Mouse (Mus musculus) heart, postnatal 36 days (tissue): Measurements from ENCODE around the gene Agrp. TPM values are rescaled to one million over a fixed set of nuclear protein-coding genes. Genes with fewer than 3 reads are reported as not detected.

Experiments
- DNase-seq, 2 experiments: peaks; one replicate each; pipeline ENCODE4 v3.0.0; 2021 to 2022
- intact Hi-C: fragments of 180-260 bp; cut with DNase I; formaldehyde crosslinking; loops from one replicate; pipeline ENCODE4 v1.15.1; 2025
- microRNA-seq, 2 experiments: library from miRNA; unstranded; fragments of <30 nt; microRNA quantifications; one replicate each; pipeline ENCODE4 v1.2.0; 2021; ENCODE audit warnings: borderline number of aligned reads in 2 of 2
- total RNA-seq, 2 experiments: library from RNA; stranded (reverse); gene quantifications; 2 replicates each; pipeline ENCODE4 v1.2.3; 2021

Agrp gene
- total RNA-seq, 2 experiments from 2014 or later: not detected

GRCm38 (mm10) chr8:105533439-105533838, 103.8 kb downstream of the Agrp start:
- intact Hi-C loops: no loop called here
- DNase-seq: no peak

DNA sequence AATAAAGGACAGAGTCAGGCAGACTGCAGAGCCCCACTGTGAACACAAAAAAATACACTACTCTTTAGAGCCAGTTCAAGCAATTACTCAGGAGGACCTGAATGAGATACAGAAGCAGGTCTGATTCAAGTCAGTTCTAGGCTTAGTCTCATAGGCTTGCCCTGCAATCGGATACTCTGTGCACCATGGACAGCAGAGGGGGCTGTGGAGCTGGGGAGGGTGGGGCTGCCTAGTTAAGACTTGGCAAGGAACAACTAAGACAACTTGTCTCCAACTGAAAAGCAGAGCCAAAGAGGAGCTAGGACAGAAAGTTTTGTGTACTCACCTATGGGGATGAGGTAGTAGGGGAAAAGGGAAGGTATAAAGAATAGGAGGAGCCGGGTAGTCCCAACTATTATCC, 105.4 kb downstream of the Agrp start:
- intact Hi-C loops: loop anchor here (1.0 to 2.0 kb wide), 2 partner anchors 23 to 47 kb away; no protein-coding TSS in a partner anchor
- DNase-seq: peak; percentile 74 to 75

DNA sequence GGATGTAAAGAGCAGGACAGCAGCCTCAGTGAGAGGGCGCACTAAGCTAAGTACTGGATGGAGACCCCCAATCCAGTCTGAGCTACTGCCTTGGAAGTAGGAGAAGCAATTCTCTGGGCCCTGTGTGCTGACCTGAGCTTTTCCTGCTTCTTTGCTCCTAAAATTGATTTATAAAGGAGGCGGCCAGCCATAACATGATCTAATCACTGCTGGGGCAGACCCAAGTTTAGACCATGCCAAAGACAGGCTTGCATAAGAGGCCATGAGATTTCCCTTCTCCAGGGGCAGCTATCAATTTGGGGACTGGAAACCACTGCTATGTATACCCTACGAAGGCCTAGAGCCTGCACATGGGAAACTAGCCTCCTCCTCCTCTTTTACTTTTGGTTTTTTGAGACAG, 107.9 kb downstream of the Agrp start:
- peak in 1 of 2 experiments; percentile 38 for DNase-seq
- intact Hi-C loops: no loop called here

- DNase-seq: no peak
- intact Hi-C loops: no loop called here
Observed at GRCm38 (mm10) chr8:105528206-105528605, 109.0 kb downstream of the Agrp start.

DNA sequence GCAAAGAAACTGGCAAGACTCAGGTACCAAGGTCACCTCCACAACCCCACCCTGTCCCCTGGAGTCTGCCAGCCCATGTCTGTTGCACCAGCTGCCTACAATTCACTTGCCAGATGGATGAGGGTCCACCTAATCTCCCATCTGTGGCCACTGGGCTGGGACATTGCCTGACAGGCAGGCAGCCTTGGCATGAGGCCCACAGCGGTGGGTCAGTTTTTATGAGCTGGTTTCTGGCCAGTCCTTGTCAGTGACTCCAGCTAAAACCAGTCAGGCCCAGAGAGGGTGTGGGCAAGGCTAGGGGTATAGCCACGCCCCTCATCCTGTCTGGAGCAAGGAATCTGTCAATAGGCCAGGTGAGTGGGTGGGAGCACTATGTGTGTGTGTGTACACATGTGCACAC, 110.1 kb downstream of the Agrp start:
- no peak for DNase-seq
- intact Hi-C loops: no loop called here

GRCm38 (mm10) chr8:105522890-105523289, 114.3 kb downstream of the Agrp start:
- intact Hi-C loops: no loop called here
- no peak for DNase-seq

DNA sequence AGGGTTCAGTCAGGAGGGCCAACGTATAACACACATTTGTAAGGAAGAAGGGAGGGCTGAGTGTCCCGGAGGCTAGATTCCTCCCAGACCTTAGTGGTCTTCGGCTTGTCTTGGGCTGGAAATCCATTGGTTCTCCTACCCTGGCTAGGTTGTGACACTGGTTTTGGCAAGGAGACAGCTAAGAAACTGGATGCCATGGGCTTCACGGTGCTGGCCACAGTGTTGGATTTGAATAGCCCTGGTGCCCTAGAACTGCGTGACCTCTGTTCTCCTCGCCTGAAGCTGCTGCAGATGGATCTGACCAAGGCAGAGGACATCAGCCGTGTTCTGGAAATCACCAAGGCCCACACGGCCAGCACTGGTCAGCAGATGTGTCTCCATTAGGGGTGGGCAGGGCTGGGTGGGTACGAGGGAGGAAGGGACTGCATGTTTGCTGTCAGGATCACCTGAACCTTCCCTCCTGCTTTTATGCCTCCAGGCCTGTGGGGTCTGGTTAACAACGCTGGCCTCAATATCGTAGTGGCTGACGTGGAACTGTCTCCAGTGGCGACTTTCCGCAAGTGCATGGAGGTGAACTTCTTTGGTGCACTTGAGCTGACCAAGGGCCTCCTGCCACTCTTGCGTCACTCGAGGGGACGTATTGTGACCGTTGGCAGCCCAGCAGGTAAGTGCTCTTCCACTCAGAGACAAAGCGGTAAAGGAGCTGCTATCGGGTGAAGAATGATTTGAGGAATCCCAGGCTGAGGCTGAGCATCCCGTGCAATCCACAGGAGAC, 115.0 kb downstream of the Agrp start:
- intact Hi-C loops: no loop called here
- no peak for DNase-seq

DNA sequence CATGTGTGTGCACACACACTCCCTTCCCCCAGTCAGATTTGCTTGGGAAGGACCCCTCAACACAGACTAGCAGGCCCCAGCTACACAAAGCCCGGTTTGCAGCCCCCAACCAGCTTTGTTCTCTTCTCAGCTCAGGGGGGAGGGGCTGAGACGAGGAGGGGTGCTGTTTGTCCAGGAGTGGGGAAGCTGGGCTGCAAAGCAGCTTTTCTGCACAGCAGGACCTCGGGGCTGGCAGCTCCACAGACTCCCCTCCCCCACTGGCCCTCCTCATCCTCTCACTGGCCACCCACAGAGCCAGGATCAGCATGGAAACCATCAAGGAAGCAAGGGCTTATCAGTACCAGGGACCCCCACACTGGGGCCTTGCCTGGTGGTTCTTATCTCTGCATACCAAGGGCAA, 116.1 kb downstream of the Agrp start:
- intact Hi-C loops: no loop called here
- DNase-seq: no peak

GRCm38 (mm10) chr8:105520521-105520920, 116.7 kb downstream of the Agrp start:
- intact Hi-C loops: no loop called here
- DNase-seq: no peak

DNA sequence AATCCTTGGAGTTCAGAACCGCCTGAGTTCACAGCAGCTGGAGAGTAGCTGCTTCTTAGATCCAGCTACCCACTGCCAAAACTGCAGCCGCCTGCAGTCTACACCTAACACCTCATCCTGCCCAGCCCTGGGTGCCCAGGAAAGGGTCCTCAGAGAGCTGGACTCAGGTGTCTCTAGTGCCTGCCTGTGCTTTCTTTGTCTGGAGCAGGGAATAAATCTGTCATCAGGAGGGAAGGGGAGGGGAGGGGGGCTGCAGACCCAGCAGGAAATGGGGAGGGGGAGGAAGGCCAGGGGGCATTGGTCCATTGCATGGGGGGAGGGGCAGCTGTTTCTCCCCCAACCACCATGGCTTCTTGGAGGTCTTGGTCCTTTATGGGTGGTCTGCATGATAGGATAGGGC, 117.6 kb downstream of the Agrp start:
- no peak for DNase-seq
- intact Hi-C loops: no loop called here

GRCm38 (mm10) chr8:105518436-105519313, 118.5 kb downstream of the Agrp start, which contains the start of gene Hsd11b2:
Gene Hsd11b2, plus strand, starts transcription at chr8:105518755.
- peak; percentile 33 to 59 for DNase-seq
- intact Hi-C loops: no loop called here

GRCm38 (mm10) chr8:105517346-105517745, 119.8 kb downstream of the Agrp start:
- intact Hi-C loops: no loop called here
- no peak for DNase-seq

Small RNA genes within 50 kb of the gene (microRNA-seq; reads per million reads assigned to microRNA genes)
- 0 reads per million in 2 experiments for gene Mir1966

Other genes starting within 250 kb of the Agrp start
- under 1 TPM; 0.24 to 0.53 TPM for gene Kctd19, start 223.9 kb downstream of the Agrp start, total RNA-seq
- gene Lrrc36, start 223.8 kb downstream of the Agrp start, total RNA-seq: under 1 TPM; 0.41 to 0.56 TPM
- gene Tppp3, start 165.9 kb downstream of the Agrp start, total RNA-seq: 10 to 100 TPM; 43.3 to 45.7 TPM
- 10 to 100 TPM; 14.5 to 14.9 TPM for gene Zdhhc1, start 140.5 kb downstream of the Agrp start, total RNA-seq
- gene Hsd11b2, start 118.6 kb downstream of the Agrp start, total RNA-seq: not detected
- 10 to 100 TPM; 51.7 to 53.4 TPM for gene Atp6v0d1, start 71.3 kb downstream of the Agrp start, total RNA-seq
- gene Ripor1, start 32.1 kb downstream of the Agrp start, total RNA-seq: 10 to 100 TPM; 53.0 to 53.8 TPM
- gene Ctcf, start 825 bp downstream of the Agrp start, total RNA-seq: 10 to 100 TPM; 40.0 to 43.0 TPM
- under 1 TPM; 0.27 to 0.31 TPM for gene Carmil2, start 48.9 kb upstream of the Agrp start, total RNA-seq
- gene Acd, start 63.7 kb upstream of the Agrp start, total RNA-seq: 10 to 100 TPM; 11.7 to 12.3 TPM
- gene Pard6a, start 63.8 kb upstream of the Agrp start, total RNA-seq: 1 to 10 TPM; 7.7 to 8.5 TPM
- not detected for gene 4933405L10Rik, start 70.3 kb upstream of the Agrp start, total RNA-seq
- 1 to 10 TPM; 1.3 to 2.2 TPM for gene Enkd1, start 70.8 kb upstream of the Agrp start, total RNA-seq
- gene Gfod2, start 121.3 kb upstream of the Agrp start, total RNA-seq: 1 to 10 TPM; 4.0 to 4.1 TPM
- gene Ranbp10, start 190.0 kb upstream of the Agrp start, total RNA-seq: 10 to 100 TPM; 19.8 TPM
- not detected for gene Tsnaxip1, start 190.3 kb upstream of the Agrp start, total RNA-seq
- gene Cenpt, start 215.9 kb upstream of the Agrp start, total RNA-seq: 1 to 10 TPM; 2.0 to 2.6 TPM
- gene Thap11, start 217.7 kb upstream of the Agrp start, total RNA-seq: 10 to 100 TPM; 26.5 to 28.3 TPM
- 10 to 100 TPM; 33.0 to 42.4 TPM for gene Nutf2, start 223.2 kb upstream of the Agrp start, total RNA-seq
- 10 to 100 TPM; 24.2 to 26.3 TPM for gene Edc4, start 243.5 kb upstream of the Agrp start, total RNA-seq